Mouse (Mus musculus): ENCODE measurements at regions not wholly inside any gene's neighbourhood (a gene's known extent, or its start where the extent isn't known, plus 50 kb on each side); places are given as distances from the start of the nearest gene placed in this dataset.

- TF ChIP-seq CTCF (IDR thresholded peaks at IDR 0.05; ENCODE audit: low read depth, low read length) (no peak), POLR2A (IDR thresholded peaks at IDR 0.05; ENCODE audit: insufficient read depth, low read length) (no peak)
These were observed 182.0 kb downstream of the Med10 start for GRCm38 (mm10) chr13:69984159-69984558.

All from ES-Bruce4 (cell line).